Mouse (Mus musculus) olfactory bulb, adult 2 months (tissue): ENCODE results near the gene Otof. TPM values are rescaled to one million over a fixed set of nuclear protein-coding genes. Genes with fewer than 3 reads are reported as not detected.
A peak's percentile ranks its signal among the peaks of the same experiment; 100 is the strongest.

Experiments used
- H3K27ac ChIP-seq: fragments of 200-500 bp; 2 replicates; pipeline ENCODE4 v1.5.1; 2012; ENCODE audit warnings: low read depth, low read length; ENCODE audit not compliant: insufficient read depth
- H3K4me1 ChIP-seq: fragments of 200-500 bp; 2 replicates; pipeline ENCODE4 v1.6.1; 2012; ENCODE audit warnings: low read length; ENCODE audit not compliant: control insufficient read depth, insufficient read depth
- H3K4me3 ChIP-seq: fragments of 200-500 bp; 2 replicates; pipeline ENCODE4 v1.5.1; 2012; ENCODE audit warnings: mild to moderate bottlenecking, low read depth, low read length, moderate library complexity; ENCODE audit not compliant: insufficient read depth
- CTCF ChIP-seq: fragments of 200-500 bp; IDR thresholded peaks from 2 replicates; pipeline ENCODE4 v1.5.1; 2012; ENCODE audit warnings: low read depth, mild to moderate bottlenecking, low read length, moderate library complexity; ENCODE audit not compliant: insufficient read depth
- POLR2A ChIP-seq: fragments of 200-500 bp; IDR thresholded peaks from 2 replicates; pipeline ENCODE4 v1.6.1; 2012; ENCODE audit warnings: mild to moderate bottlenecking, low read depth, low read length, moderate library complexity; ENCODE audit not compliant: insufficient read depth
- WGBS: fragments of 180-500 bp; shearing (Covaris S2); methylation state at CpG from one replicate; pipeline ENCODE4 v1.1.7; 2018; 5-methylcytosine and 5-hydroxymethylcytosine counted together
- polyA plus RNA-seq: library from polyadenylated mRNA; stranded (reverse); fragments of >200 nt; gene quantifications from 2 replicates; pipeline ENCODE4 v1.2.4, GENCODE M21; 2012; ENCODE audit warnings: low replicate concordance; ENCODE audit not compliant: missing spikeins, insufficient read depth, insufficient read length

Gene Otof
- polyA plus RNA-seq, 1 experiment: not detected

- no peak overlapping the region for H3K27ac ChIP-seq
- H3K4me1 ChIP-seq: peaks cover 11% of the 10 kb centered on the region
- no peak overlapping the region for H3K4me3 ChIP-seq
- TF ChIP-seq CTCF (no peak), POLR2A (no peak)
- WGBS: 49% methylated on average over 2 of the region's 2 CpGs
Measured at GRCm38 (mm10) chr5:30415381-30415780, 46.4 kb downstream of the Otof start.

GRCm38 (mm10) chr5:30411524-30411923, 50.2 kb downstream of the Otof start:
- peaks cover 9% of the 10 kb centered on the region for H3K4me1 ChIP-seq
- no peak overlapping the region for H3K4me3 ChIP-seq
- WGBS: 67% methylated on average over 10 of the region's 10 CpGs
- no peak for TF ChIP-seq POLR2A
- TF ChIP-seq CTCF: no peak
- H3K27ac ChIP-seq: no peak overlapping the region

GRCm38 (mm10) chr5:30406876-30407275, 54.9 kb downstream of the Otof start:
- Histone ChIP-seq H3K4me3 (no peak overlapping the region), H3K27ac (no peak overlapping the region), H3K4me1 (peaks cover 6% of the 10 kb centered on the region; the same call in 1 of the 2 replicates)
- 35% methylated on average over 9 of the region's 9 CpGs for WGBS
- TF ChIP-seq CTCF (no peak), POLR2A (no peak)

- TF ChIP-seq CTCF (no peak), POLR2A (no peak)
- 11% methylated on average over 8 of the region's 8 CpGs for WGBS
- no peak overlapping the region for H3K4me3 ChIP-seq
- no peak overlapping the region for H3K27ac ChIP-seq
- H3K4me1 ChIP-seq: peaks cover 11% of the 10 kb centered on the region; the same call in 1 of the 2 replicates
Measured at GRCm38 (mm10) chr5:30401165-30401564, 60.6 kb downstream of the Otof start.

GRCm38 (mm10) chr5:30400521-30400920, 61.2 kb downstream of the Otof start:
- Histone ChIP-seq H3K4me1 (peaks cover 11% of the 10 kb centered on the region; the same call in 1 of the 2 replicates), H3K27ac (peak overlapping the region; percentile 24; the same call in 1 of the 2 replicates), H3K4me3 (no peak overlapping the region)
- 77% methylated on average over 5 of the region's 5 CpGs for WGBS
- no peak for TF ChIP-seq POLR2A
- TF ChIP-seq CTCF: no peak

- H3K27ac ChIP-seq: no peak overlapping the region
- TF ChIP-seq POLR2A (no peak), CTCF (peak; percentile 68)
Measured at GRCm38 (mm10) chr5:30391473-30391872, 70.3 kb downstream of the Otof start.

GRCm38 (mm10) chr5:30389836-30390235, 71.9 kb downstream of the Otof start:
- Histone ChIP-seq H3K4me3 (no peak overlapping the region), H3K27ac (no peak overlapping the region), H3K4me1 (no peaks in the 10 kb centered on the region)
- WGBS: 93% methylated on average over 5 of the region's 5 CpGs
- TF ChIP-seq CTCF (no peak), POLR2A (no peak)

More at GRCm38 (mm10) chr5:30391473-30391872, 70.3 kb downstream of the Otof start:
- Histone ChIP-seq H3K4me3 (no peak overlapping the region), H3K4me1 (no peaks in the 10 kb centered on the region)
- WGBS: 26% methylated on average over 7 of the region's 7 CpGs

DNA sequence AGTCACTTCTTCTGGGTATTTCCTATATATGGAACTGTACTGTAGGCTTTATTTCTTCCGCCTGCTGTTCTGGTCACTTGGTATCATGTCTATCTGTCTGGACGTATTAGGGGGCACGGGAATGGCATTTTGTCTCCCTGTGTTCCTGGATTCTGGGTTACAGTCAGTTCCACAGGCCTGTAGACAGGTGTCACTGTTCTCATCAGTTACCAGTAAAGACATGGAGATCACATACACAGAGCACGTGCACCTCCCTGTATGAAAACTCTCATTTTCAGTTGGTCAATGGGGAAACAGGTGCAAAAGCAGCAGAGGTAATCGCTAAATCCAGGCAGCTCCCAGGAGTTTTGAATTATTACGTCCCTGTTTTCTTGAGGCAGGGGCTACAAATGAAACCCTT, 74.0 kb downstream of the Otof start:
- Histone ChIP-seq H3K4me3 (no peak overlapping the region), H3K27ac (no peak overlapping the region), H3K4me1 (no peaks in the 10 kb centered on the region)
- TF ChIP-seq CTCF (no peak), POLR2A (no peak)
- WGBS: 89% methylated on average over 6 of the region's 6 CpGs

GRCm38 (mm10) chr5:30382876-30383275, 78.9 kb downstream of the Otof start:
- Histone ChIP-seq H3K4me3 (no peak overlapping the region), H3K4me1 (no peaks in the 10 kb centered on the region), H3K27ac (no peak overlapping the region)
- WGBS: 81% methylated on average over 7 of the region's 7 CpGs
- TF ChIP-seq POLR2A (no peak), CTCF (no peak)

DNA sequence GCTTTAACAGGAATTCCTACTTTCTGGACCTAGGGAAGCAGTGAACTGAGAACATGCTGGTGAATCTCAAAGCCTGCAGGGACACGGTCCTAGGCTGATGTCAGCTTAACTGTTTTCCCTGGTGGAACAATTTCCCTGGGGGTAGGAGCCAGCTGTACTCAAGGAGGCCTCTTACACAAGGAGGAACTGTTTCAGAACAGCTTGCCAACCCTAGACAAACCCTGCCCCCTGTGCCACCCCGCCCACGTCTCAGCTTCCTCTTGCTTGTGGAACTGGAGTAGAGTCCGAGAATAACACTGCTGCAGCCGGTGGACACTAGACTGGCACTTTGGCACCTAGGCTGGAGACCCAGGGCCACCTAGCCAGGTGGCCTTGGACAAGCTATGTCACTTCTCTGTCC, 92.3 kb downstream of the Otof start:
- no peak overlapping the region for H3K4me3 ChIP-seq
- H3K27ac ChIP-seq: no peak overlapping the region
- TF ChIP-seq POLR2A (no peak), CTCF (no peak)
- H3K4me1 ChIP-seq: no peaks in the 10 kb centered on the region
- WGBS: 43% methylated on average over 5 of the region's 5 CpGs
